Mouse (Mus musculus): ENCODE measurements around the gene Map4k4. TPM values are rescaled to one million over a fixed set of nuclear protein-coding genes. Genes with fewer than 3 reads are reported as not detected.

Gene Map4k4
- total RNA-seq, 2 experiments from 2014 or later = 138 to 167 TPM

DNA sequence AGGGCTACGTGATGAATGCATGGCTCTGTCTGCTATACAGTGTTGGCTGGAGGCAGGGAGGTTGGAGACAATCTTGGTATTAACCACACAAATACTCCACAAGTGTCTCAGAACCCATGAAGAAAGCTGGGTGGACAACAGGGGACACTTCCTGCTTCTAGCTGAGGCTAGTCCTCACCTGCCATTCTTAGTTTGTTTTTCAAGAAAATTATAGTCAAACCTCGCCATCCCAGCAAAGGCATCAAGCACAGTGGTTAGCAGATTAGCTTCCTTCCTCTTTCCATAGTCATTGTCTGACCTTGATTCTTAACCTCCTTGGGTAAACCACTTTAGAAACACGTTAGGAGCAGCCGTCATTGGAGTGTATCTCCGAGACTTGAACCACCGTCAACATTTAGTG, 145.0 kb downstream of the Map4k4 start:
- DNase-seq = no peak

DNA sequence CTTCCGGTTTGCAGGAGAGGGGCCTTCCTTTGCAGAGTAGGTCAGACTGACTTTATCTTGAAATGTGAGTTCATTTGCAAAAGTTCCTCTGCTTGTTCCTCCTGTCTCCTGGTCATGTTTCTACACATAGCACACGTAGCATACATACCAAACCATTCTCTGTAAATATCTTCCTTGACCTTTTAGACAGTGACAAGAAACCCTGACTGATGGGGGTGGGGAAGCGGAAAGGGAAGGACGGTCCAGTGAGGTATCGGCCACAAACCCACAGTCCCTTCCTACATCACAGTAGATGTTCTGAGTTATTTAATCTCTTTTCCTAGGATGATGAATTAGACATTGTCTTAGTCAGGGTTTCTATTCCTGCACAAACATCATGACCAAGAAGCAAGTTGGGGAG, 145.9 kb downstream of the Map4k4 start:
- no peak for DNase-seq

DNA sequence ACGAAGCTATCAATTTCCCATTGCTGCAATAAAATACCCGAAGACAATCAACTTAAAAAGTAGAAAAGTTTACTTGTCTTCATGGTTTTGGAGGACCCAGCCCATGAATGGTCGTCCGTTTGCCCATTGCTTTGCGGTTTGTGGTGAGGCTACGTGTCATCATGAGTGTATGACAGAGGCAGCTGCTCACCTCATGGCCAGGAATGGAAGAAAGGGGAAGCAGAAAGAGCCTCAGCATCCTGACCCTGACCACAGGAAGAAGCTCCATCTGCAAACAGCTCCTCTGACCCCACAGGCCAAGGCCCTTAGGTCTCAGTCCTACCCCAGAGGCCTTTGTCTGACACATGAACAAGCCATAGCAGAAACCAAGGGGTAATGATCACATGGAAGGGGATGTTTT, 150.4 kb downstream of the Map4k4 start:
- no peak for DNase-seq

DNA sequence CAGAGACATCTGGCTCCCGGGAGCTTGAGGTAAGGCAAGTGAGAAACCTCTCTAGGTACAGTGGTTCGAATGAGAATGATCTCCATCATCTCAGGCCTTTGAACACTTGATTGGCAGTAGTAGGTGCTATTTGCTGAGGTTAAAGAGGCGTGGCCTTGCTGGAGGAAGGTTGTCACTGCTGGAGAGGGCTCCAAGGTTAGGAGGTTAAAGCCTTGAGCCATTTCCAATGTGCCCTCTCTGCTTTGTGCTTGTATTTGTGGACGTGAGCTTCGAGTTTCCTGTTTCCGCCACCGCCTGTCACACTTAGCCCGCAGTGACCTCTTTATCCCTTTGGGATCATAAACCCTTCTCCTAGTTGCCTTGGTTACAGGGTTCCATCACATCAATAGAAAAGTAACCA, 151.4 kb downstream of the Map4k4 start:
- DNase-seq = no peak

DNA sequence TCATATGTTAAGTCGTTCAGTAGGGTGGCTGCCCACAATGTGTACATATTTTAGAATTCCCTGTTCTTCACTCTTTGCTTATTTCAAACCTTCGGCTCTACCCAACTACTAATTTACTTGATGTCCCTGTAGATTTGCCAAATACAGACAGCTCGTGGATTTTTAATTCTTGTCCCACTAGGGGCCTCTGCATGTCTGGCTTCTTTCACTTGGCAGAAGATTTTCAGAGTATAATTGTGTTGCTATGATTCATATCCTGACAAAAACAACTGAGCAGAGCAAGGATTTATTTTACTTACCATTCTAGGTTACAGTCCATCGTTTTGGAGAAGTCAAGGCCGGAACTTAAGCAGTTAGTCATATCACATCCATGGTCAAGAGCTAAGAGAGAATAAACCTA, 152.4 kb downstream of the Map4k4 start:
- DNase-seq = no peak

DNA sequence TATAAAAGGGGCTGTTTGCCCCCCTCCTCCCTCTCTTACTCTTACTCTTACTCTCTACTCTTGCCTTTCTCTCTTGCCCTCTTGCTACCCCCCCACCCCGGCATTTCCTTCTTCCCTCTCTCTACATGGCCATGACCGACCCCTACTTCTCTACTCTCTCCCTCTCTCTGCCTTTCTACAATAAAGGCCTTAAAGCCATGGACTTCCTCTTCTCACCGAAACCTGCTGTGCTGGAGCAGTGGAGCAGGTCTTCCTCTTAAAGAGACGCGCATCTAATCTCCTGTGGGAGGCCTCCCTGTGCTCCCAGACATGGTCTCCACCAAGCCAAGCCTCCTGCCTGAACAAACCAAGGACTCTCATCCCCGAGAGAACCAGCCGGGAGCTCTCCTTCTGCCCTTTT, 154.3 kb downstream of the Map4k4 start:
- no peak for DNase-seq

DNA sequence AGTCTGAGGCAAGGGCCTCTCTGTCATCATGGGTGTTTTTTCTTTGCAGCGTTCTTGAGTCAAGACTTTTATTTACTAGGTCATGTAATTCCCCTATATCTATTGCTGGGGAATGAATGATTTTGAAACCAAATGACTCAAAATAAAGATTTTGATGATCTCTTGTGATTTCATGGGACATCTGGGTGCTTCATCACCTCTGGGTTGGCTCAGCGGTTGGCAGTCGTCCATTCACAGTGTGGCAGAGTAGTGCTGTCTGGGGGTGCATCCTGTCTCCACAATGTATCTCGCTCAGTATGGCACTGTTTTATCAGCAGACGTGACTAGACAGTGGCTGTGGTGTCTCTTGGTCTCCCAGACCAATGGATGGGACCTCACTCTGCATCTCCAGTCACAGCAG, 155.2 kb downstream of the Map4k4 start:
- DNase-seq = no peak

DNA sequence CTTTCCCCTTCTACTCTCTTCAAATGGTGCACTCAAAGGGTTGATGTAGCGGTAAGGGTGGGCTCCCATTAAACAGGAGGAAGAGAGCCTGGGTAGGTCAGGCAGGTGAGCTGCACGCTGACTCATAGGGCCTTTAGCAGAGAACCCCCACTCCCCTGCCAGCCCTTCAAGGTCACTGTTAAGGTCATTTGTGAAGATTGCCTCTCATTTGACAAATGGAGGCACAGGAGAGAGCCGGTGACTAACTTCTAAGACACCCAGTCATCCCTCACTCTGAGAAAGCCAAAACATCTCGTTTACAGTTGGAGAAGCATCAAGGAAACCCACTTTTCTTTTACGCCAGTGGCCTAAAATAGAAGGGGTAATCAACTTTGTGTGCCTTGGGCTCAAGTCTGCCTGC, 156.6 kb downstream of the Map4k4 start:
- no peak for DNase-seq

DNA sequence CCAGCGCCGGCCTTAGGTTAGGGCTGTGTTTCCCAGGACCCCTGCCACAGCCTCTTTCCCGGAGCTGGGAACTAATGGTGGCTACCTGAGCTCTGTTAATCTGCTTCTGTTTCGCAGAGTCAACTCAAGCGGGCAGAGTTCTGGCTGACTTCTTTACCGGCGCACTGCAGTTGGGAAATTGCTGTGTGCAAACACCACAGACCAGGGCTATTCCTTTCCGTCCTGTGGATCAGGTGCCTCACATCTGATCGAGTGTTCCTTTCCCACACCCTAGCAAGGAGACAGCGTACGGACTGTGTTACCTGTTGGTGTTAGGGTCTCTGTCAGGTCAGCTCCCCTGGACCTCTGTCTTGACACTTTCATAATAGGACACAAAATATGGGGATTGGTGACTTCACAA, 157.3 kb downstream of the Map4k4 start:
- no peak for DNase-seq

DNA sequence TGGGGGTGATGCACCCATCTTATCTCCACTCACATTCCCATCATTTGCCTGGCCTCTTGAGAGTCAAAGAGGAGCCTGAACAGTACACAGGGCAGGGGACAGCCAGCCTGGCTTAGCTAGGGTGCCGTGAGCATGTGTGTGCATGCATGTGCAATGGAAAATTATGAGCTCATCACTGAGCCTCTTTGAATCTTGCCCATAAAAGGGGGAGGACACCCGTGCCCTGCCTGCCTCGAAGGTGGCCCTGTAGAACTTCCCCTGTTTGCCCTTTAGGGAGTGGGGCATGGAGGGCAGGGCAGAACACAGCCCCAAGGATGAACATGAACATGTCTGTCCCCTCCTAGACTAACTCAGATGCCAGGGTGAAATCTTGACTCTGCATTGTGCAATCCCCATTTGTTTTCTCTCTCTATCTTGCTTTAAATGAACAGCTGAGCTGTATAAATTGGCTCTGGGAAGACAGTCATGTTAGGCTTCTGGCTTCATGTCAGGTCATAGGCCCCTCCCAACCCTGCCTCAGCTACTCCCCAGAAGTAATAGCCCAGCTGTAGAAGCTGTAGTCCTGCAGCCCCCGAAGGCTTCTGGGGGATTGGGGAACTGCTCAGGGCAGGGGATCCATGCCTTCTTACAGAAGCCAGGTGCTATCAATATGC, 158.5 kb downstream of the Map4k4 start:
- no peak for DNase-seq

DNA sequence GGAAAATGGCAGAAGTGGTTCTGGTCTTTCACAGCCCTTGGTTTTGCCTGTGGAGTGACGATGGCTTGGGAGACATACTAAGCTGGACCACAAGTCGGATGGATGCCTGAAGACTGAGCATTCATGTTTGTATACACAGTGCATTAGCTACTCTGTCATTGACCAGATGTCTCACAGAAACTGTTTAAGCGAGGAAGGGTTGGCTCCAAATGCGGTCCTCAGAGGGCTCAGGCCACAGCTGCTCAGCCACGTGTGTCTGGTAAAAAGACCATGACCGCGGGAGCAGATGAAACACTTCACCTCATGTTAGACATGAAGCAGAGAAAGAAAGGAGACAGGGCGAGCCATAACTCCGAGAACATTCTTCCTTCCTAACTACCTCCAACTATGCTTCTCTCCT, 160.6 kb downstream of the Map4k4 start:
- no peak for DNase-seq

DNA sequence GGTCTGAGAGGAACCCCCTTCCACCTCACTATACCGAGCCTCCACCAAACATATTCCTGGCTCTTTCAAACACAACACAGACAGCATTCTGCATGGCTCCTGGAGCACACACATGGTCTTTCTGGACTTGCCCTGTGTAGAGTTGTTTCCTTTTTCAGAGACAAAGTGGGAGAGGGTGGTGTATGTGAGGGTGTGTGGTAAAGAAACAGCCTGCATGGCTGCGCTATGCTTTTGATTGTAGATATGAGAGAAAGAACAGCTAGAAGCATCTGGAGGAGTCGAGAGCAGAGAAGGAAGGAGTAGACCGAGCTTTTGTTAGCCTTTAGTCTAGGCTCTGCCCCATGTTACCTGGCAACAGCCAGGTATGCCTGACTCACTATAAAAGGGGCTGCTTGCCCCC, 162.7 kb downstream of the Map4k4 start:
- DNase-seq = no peak

DNA sequence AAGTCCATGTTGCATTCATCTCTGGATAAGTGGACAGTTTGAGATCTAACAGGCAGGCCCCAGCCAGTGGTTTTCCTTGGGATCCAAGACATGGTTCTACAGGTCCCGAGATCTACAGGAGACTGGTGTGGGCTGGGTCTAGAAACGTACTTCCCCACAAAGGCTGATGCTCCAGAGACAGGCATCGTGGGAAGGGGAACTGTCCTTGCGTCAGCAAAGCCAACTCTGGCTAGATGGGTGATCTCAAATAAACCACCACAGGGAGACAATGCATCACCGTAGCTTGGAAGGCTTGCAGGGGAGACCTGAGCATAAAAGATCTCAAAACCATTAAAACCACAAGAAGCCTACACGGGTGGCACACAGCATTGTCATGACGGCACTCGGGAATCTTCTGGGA, 163.8 kb downstream of the Map4k4 start:
- DNase-seq = no peak

DNA sequence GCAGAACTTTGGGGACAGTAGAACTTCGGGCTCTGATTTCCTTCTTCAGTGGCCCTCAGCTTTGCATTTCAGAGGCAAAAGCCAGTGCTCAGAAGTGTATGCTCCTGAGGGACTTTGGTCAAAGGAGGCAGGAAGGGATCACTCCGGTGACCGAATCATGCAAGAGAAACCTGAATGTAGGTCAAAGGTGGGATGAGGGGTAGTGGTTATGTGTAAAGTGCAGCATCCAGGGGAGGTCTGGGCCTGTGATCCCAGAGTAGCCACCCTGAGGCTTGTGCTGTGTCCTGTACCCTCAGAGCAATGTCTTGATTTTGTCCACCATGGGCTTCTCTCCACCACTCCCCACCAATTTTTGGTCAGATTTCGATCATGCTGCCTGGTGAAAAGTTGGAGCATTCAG, 171.8 kb downstream of the Map4k4 start:
- no peak for DNase-seq

DNA sequence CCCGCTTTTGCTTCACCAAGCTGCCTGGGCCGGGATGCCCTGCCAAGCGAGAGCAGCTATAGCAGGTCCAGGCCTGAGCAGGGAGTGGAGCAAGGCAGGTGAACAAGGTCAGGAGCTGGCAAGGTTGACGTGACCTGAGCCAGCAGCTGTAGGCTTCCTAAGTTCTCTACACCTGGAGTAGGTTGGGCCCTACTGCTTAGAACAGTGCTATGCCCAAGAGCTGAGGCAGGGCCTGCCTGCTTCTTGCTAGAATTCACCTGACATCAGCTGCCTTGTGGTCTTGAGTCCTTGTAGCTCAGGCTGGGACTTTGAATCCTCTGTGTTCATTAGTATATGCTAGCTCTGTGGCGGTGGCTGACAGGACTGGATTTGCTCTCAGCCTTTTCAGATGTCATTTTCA, 173.1 kb downstream of the Map4k4 start, which contains the start of gene Il1r2:
Gene Il1r2 (plus strand): TSS at position 301 of the 400 bp plus-strand sequence.
- DNase-seq = no peak

Other genes starting within 250 kb of the Map4k4 start
- 1 to 10 TPM in 1 of 2 experiments, under 1 TPM in 1; 0.36 to 1.1 TPM for gene Creg2, start 249.4 kb upstream of the Map4k4 start, total RNA-seq (2021)
- under 1 TPM; 0.21 to 0.48 TPM for gene Rfx8, start 179.9 kb upstream of the Map4k4 start, total RNA-seq (2021)
- not detected for gene Gm3646, start 95.6 kb upstream of the Map4k4 start, total RNA-seq (2021)
- gene Il1r2, start 173.2 kb downstream of the Map4k4 start, total RNA-seq (2021) = under 1 TPM; 0.36 to 0.60 TPM